Mouse (Mus musculus): ENCODE measurements around the gene Vmn1r14.

GRCm38 (mm10) chr6:57260990-57261389 is 29.5 kb downstream of the Vmn1r14 start:
- TF ChIP-seq POLR2A (IDR thresholded peaks at IDR 0.05; ENCODE audit: insufficient read length, low read depth) (no peak), USF1 (IDR thresholded peaks at IDR 0.05; ENCODE audit: low read depth) (no peak), POLR2AphosphoS2 (IDR thresholded peaks at IDR 0.05; ENCODE audit: insufficient read length, low read depth) (no peak), TCF12 (IDR thresholded peaks at IDR 0.05; ENCODE audit: insufficient read depth, poor library complexity, severe bottlenecking) (no peak)

Data from myocyte (in vitro differentiated cells).